Mouse (Mus musculus) kidney, embryonic 15.5 days (tissue): ENCODE data around the gene Sp1. TPM values are rescaled to one million over a fixed set of nuclear protein-coding genes. Genes with fewer than 3 reads are reported as not detected.

ENCODE experiments used
- ATAC-seq: fragments of 200-750 bp; cut with Nextera tagmentation; replicated peaks from 2 replicates; pipeline ENCODE4 v1.8.0; 2017; ENCODE audit warnings: moderate TSS enrichment; ENCODE audit not compliant: low FRiP score
- H3K27ac ChIP-seq: fragments of 300-500 bp; sonication (generic); 2 replicates; pipeline ENCODE4 v1.5.1; 2015; ENCODE audit warnings: mild to moderate bottlenecking, inconsistent platforms
- H3K27me3 ChIP-seq: fragments of 300-500 bp; sonication (generic); 2 replicates; pipeline ENCODE4 v1.6.1; 2015; ENCODE audit warnings: inconsistent platforms
- H3K36me3 ChIP-seq: fragments of 300-500 bp; sonication (generic); 2 replicates; pipeline ENCODE4 v1.6.1; 2015; ENCODE audit warnings: inconsistent platforms
- H3K4me1 ChIP-seq: fragments of 300-500 bp; sonication (generic); 2 replicates; pipeline ENCODE4 v1.6.1; 2015; ENCODE audit warnings: inconsistent platforms
- H3K4me2 ChIP-seq: fragments of 300-500 bp; sonication (generic); 2 replicates; pipeline ENCODE4 v1.6.1; 2015; ENCODE audit warnings: moderate library complexity, mild to moderate bottlenecking, inconsistent platforms
- H3K4me3 ChIP-seq: fragments of 300-500 bp; sonication (generic); replicated peaks from 2 replicates; pipeline ENCODE4 v1.5.1; 2015; ENCODE audit warnings: mild to moderate bottlenecking, inconsistent platforms
- H3K9ac ChIP-seq: fragments of 300-500 bp; sonication (generic); 2 replicates; pipeline ENCODE4 v1.6.1; 2015; ENCODE audit warnings: mild to moderate bottlenecking, inconsistent platforms
- H3K9me3 ChIP-seq: fragments of 300-500 bp; sonication (generic); replicated peaks from 2 replicates; pipeline ENCODE4 v1.6.1; 2016; ENCODE audit warnings: inconsistent platforms
- WGBS: fragments of 180-500 bp; shearing (Covaris S2); methylation state at CpG from one replicate; pipeline ENCODE4 v1.1.7; 2015; ENCODE audit warnings: mixed read lengths; 5-methylcytosine and 5-hydroxymethylcytosine counted together
- polyA plus RNA-seq: library from polyadenylated mRNA; unstranded; fragments of >200 nt; fragmentation: Nextera tagmentation; extraction: Ambion mirVana; gene quantifications from 2 replicates; pipeline ENCODE4 v1.2.1, GENCODE M21; 2015

The Sp1 gene
- polyA plus RNA-seq, 1 experiment from 2014 or later = 10.8 TPM

- Histone ChIP-seq H3K36me3 (no peaks in the 10 kb centered on the region), H3K9ac (peak overlapping the region; percentile 66), H3K4me1 (peaks cover 27% of the 10 kb centered on the region), H3K9me3 (no peaks in the 10 kb centered on the region), H3K4me3 (peak overlapping the region; percentile 64), H3K27me3 (no peaks in the 10 kb centered on the region), H3K27ac (peak overlapping the region; percentile 86), H3K4me2 (peak overlapping the region; percentile 97)
- peak; percentile 81 for ATAC-seq
- 0% methylated on average over 7 of the region's 7 CpGs for WGBS
Observed at GRCm38 (mm10) chr15:102377163-102377543, 28.8 kb upstream of the Sp1 start.

GRCm38 (mm10) chr15:102377810-102378262, 28.1 kb upstream of the Sp1 start:
- Histone ChIP-seq H3K4me2 (peak overlapping the region; percentile 97), H3K27ac (peak overlapping the region; percentile 86), H3K4me3 (peak overlapping the region; percentile 64; the same call in 1 of the 2 replicates), H3K4me1 (peaks cover 27% of the 10 kb centered on the region), H3K36me3 (no peaks in the 10 kb centered on the region), H3K9ac (no peak overlapping the region), H3K27me3 (no peaks in the 10 kb centered on the region), H3K9me3 (no peaks in the 10 kb centered on the region)
- 6% methylated on average over 10 of the region's 10 CpGs for WGBS
- peak; percentile 55 for ATAC-seq

- no peaks in the 10 kb centered on the region for H3K9me3 ChIP-seq
- 5% methylated on average over 7 of the region's 7 CpGs for WGBS
- peak; percentile 54; the same call in 1 of the 2 replicates for ATAC-seq
- H3K27me3 ChIP-seq = no peaks in the 10 kb centered on the region
- no peak overlapping the region for H3K4me2 ChIP-seq
- H3K4me1 ChIP-seq = peaks cover 25% of the 10 kb centered on the region
- no peak overlapping the region for H3K4me3 ChIP-seq
- no peaks in the 10 kb centered on the region for H3K36me3 ChIP-seq
- no peak overlapping the region for H3K27ac ChIP-seq
- no peak overlapping the region for H3K9ac ChIP-seq
Observed at GRCm38 (mm10) chr15:102381575-102381974, 24.4 kb upstream of the Sp1 start.

GRCm38 (mm10) chr15:102383671-102384070, 22.3 kb upstream of the Sp1 start:
- H3K4me2 ChIP-seq = no peak overlapping the region
- no peaks in the 10 kb centered on the region for H3K9me3 ChIP-seq
- no peak for ATAC-seq
- H3K36me3 ChIP-seq = no peaks in the 10 kb centered on the region
- H3K4me3 ChIP-seq = no peak overlapping the region
- H3K27me3 ChIP-seq = no peaks in the 10 kb centered on the region
- WGBS = 73% methylated on average over 6 of the region's 6 CpGs
- H3K27ac ChIP-seq = no peak overlapping the region
- 0 out of 2 replicates have a peak, but pooled peaks cover 5% of the 10 kb centered on the region for H3K4me1 ChIP-seq
- no peak overlapping the region for H3K9ac ChIP-seq

GRCm38 (mm10) chr15:102386640-102387039, 19.3 kb upstream of the Sp1 start:
- no peaks in the 10 kb centered on the region for H3K27me3 ChIP-seq

GRCm38 (mm10) chr15:102388942-102389341, 17.0 kb upstream of the Sp1 start:
- H3K27me3 ChIP-seq = no peaks in the 10 kb centered on the region
- ATAC-seq = no peak
- H3K4me3 ChIP-seq = no peak overlapping the region
- H3K9ac ChIP-seq = no peak overlapping the region
- no peaks in the 10 kb centered on the region for H3K36me3 ChIP-seq
- 90% methylated on average over 3 of the region's 3 CpGs for WGBS
- peaks cover 13% of the 10 kb centered on the region for H3K4me1 ChIP-seq
- H3K4me2 ChIP-seq = no peak overlapping the region
- H3K9me3 ChIP-seq = no peaks in the 10 kb centered on the region
- no peak overlapping the region for H3K27ac ChIP-seq

More at GRCm38 (mm10) chr15:102386640-102387039, 19.3 kb upstream of the Sp1 start:
- WGBS = 47% methylated on average over 9 of the region's 9 CpGs
- H3K4me1 ChIP-seq = 0 out of 2 replicates have a peak, but pooled peaks cover 4% of the 10 kb centered on the region
- no peaks in the 10 kb centered on the region for H3K9me3 ChIP-seq
- H3K4me3 ChIP-seq = no peak overlapping the region
- H3K27ac ChIP-seq = no peak overlapping the region
- no peak for ATAC-seq
- no peaks in the 10 kb centered on the region for H3K36me3 ChIP-seq
- no peak overlapping the region for H3K4me2 ChIP-seq
- no peak overlapping the region for H3K9ac ChIP-seq

GRCm38 (mm10) chr15:102392520-102392919, 13.4 kb upstream of the Sp1 start:
- Histone ChIP-seq H3K27me3 (no peaks in the 10 kb centered on the region), H3K4me3 (no peak overlapping the region), H3K36me3 (no peaks in the 10 kb centered on the region), H3K4me2 (no peak overlapping the region), H3K27ac (no peak overlapping the region), H3K4me1 (peaks cover 24% of the 10 kb centered on the region), H3K9me3 (no peaks in the 10 kb centered on the region), H3K9ac (no peak overlapping the region)
- 57% methylated on average over 2 of the region's 2 CpGs for WGBS
- no peak for ATAC-seq

- no peak overlapping the region for H3K4me2 ChIP-seq
- ATAC-seq = no peak
- H3K27me3 ChIP-seq = no peaks in the 10 kb centered on the region
Observed at GRCm38 (mm10) chr15:102393584-102394014, 12.3 kb upstream of the Sp1 start.

GRCm38 (mm10) chr15:102395061-102395460, 10.9 kb upstream of the Sp1 start:
- peak overlapping the region; percentile 57 for H3K27ac ChIP-seq
- H3K4me2 ChIP-seq = no peak overlapping the region
- no peak overlapping the region for H3K4me3 ChIP-seq
- no peak overlapping the region for H3K9ac ChIP-seq
- ATAC-seq = no peak; the same call in 1 of the 2 replicates
- 6% methylated on average over 3 of the region's 3 CpGs for WGBS
- H3K27me3 ChIP-seq = no peaks in the 10 kb centered on the region
- no peaks in the 10 kb centered on the region for H3K9me3 ChIP-seq
- no peaks in the 10 kb centered on the region for H3K36me3 ChIP-seq
- peaks cover 43% of the 10 kb centered on the region for H3K4me1 ChIP-seq

More at GRCm38 (mm10) chr15:102393584-102394014, 12.3 kb upstream of the Sp1 start:
- H3K27ac ChIP-seq = peak overlapping the region; percentile 72
- H3K4me1 ChIP-seq = peaks cover 29% of the 10 kb centered on the region
- H3K4me3 ChIP-seq = no peak overlapping the region
- no peak overlapping the region for H3K9ac ChIP-seq
- no peaks in the 10 kb centered on the region for H3K9me3 ChIP-seq
- no peaks in the 10 kb centered on the region for H3K36me3 ChIP-seq

GRCm38 (mm10) chr15:102398629-102399028, 7.3 kb upstream of the Sp1 start:
- Histone ChIP-seq H3K36me3 (no peaks in the 10 kb centered on the region), H3K27me3 (no peaks in the 10 kb centered on the region), H3K4me3 (peak overlapping the region; percentile 48), H3K4me2 (peak overlapping the region; percentile 78), H3K4me1 (peaks cover 44% of the 10 kb centered on the region), H3K27ac (peak overlapping the region; percentile 98), H3K9ac (no peak overlapping the region), H3K9me3 (no peaks in the 10 kb centered on the region)
- ATAC-seq = 0 out of 2 replicates have a peak, but pooled peaks have one; percentile 37
- WGBS = 14% methylated on average over 5 of the region's 5 CpGs

- H3K4me3 ChIP-seq = peak overlapping the region; percentile 48
- peaks cover 37% of the 10 kb centered on the region for H3K4me1 ChIP-seq
- no peaks in the 10 kb centered on the region for H3K9me3 ChIP-seq
- no peaks in the 10 kb centered on the region for H3K27me3 ChIP-seq
- ATAC-seq = peak; percentile 85
- WGBS = 1% methylated on average over 34 of the region's 34 CpGs
- H3K36me3 ChIP-seq = no peaks in the 10 kb centered on the region
- peak overlapping the region; percentile 53 for H3K9ac ChIP-seq
- peak overlapping the region; percentile 98 for H3K27ac ChIP-seq
- peak overlapping the region; percentile 78 for H3K4me2 ChIP-seq
Observed at GRCm38 (mm10) chr15:102399229-102400221, 6.4 kb upstream of the Sp1 start.

- Histone ChIP-seq H3K27me3 (no peaks in the 10 kb centered on the region), H3K27ac (peak overlapping the region; percentile 98), H3K9ac (no peak overlapping the region), H3K4me3 (no peak overlapping the region), H3K4me1 (peaks cover 27% of the 10 kb centered on the region), H3K36me3 (no peaks in the 10 kb centered on the region), H3K9me3 (no peaks in the 10 kb centered on the region), H3K4me2 (peak overlapping the region; percentile 78)
- ATAC-seq = no peak
- WGBS = 87% methylated on average over 10 of the region's 10 CpGs
Observed at GRCm38 (mm10) chr15:102400476-102401045, 5.4 kb upstream of the Sp1 start.
